Mouse (Mus musculus) frontal cortex, postnatal 36 days (tissue): ENCODE measurements at regions not wholly inside any gene's neighbourhood (a gene's known extent, or its start where the extent isn't known, plus 50 kb on each side); places are given as distances from the start of the nearest gene placed in this dataset.

Experiments
- DNase-seq, 2 experiments: peaks; one replicate each; pipeline ENCODE4 v3.0.0; 2022; ENCODE audit warnings: low spot score in 2 of 2

GRCm38 (mm10) chr7:70834787-70835461, 468.4 kb upstream of the Nr2f2 start:
- no peak for DNase-seq

GRCm38 (mm10) chr7:70828486-70829195, 462.1 kb upstream of the Nr2f2 start:
- DNase-seq, result no peak

- no peak for DNase-seq
Measured at GRCm38 (mm10) chr7:70826074-70826473, 459.5 kb upstream of the Nr2f2 start.

- no peak for DNase-seq
Measured at GRCm38 (mm10) chr7:70823020-70823419, 456.5 kb upstream of the Nr2f2 start.

- no peak for DNase-seq
Measured at GRCm38 (mm10) chr7:70822310-70822821, 455.8 kb upstream of the Nr2f2 start.

GRCm38 (mm10) chr7:70821861-70822260, 455.3 kb upstream of the Nr2f2 start:
- no peak for DNase-seq

GRCm38 (mm10) chr7:70817347-70817913, 450.9 kb upstream of the Nr2f2 start:
- DNase-seq, result peak; percentile 13 to 23

GRCm38 (mm10) chr7:70814391-70814790, 447.9 kb upstream of the Nr2f2 start:
- no peak for DNase-seq

GRCm38 (mm10) chr7:70813101-70813500, 446.6 kb upstream of the Nr2f2 start:
- DNase-seq, result no peak

GRCm38 (mm10) chr7:70810411-70811090, 444.0 kb upstream of the Nr2f2 start:
- no peak for DNase-seq

GRCm38 (mm10) chr7:70804281-70804680, 437.7 kb upstream of the Nr2f2 start:
- no peak for DNase-seq

- no peak for DNase-seq
Measured at GRCm38 (mm10) chr7:70799976-70800375, 433.4 kb upstream of the Nr2f2 start.

- no peak for DNase-seq
Measured at GRCm38 (mm10) chr7:70799031-70799766, 432.7 kb upstream of the Nr2f2 start.

- DNase-seq, result no peak
Measured at GRCm38 (mm10) chr7:70796038-70796760, 429.7 kb upstream of the Nr2f2 start.

GRCm38 (mm10) chr7:70788902-70789796, 422.6 kb upstream of the Nr2f2 start:
- DNase-seq, result no peak

GRCm38 (mm10) chr7:70787966-70788365, 421.4 kb upstream of the Nr2f2 start:
- DNase-seq, result no peak

- DNase-seq, result no peak
Measured at GRCm38 (mm10) chr7:70780742-70781332, 414.3 kb upstream of the Nr2f2 start.

- no peak for DNase-seq
Measured at GRCm38 (mm10) chr7:70777763-70778162, 411.2 kb upstream of the Nr2f2 start.

- no peak for DNase-seq
Measured at GRCm38 (mm10) chr7:70769655-70770054, 403.1 kb upstream of the Nr2f2 start.
